16 mouse cellular contexts compared by ENCODE assay signal in genomic region chr2:8958938-8959337, GRCm38 (mm10).
"Had no signal": no experiment of that assay in that cellular context is flagged by ENCODE, and none has a peak within 500 bp of the region (broad histone marks: within the 10 kb centered on the region; RNA-seq: fewer than 3 reads in every experiment).

No protein-coding gene starts in this region.

- H3K4me2 ChIP-seq: lung, embryonic 14.5 days; midbrain, embryonic 11.5 days; midbrain, embryonic 13.5 days; midbrain, embryonic 15.5 days; neural tube, embryonic 12.5 days; stomach, embryonic 15.5 days had no signal

- H3K9me3 ChIP-seq: megakaryocyte, embryonic 14.5 days; midbrain, embryonic 13.5 days; midbrain, embryonic 15.5 days; neural tube, embryonic 12.5 days; stomach, embryonic 15.5 days had no signal

- H3K36me3 ChIP-seq: midbrain, embryonic 13.5 days; midbrain, embryonic 15.5 days; neural tube, embryonic 12.5 days; stomach, embryonic 15.5 days had no signal

- H3K4me3 ChIP-seq: megakaryocyte, embryonic 14.5 days; midbrain, embryonic 13.5 days; midbrain, embryonic 15.5 days; neural tube, embryonic 12.5 days; stomach, embryonic 15.5 days had no signal

- H3K9ac ChIP-seq: lung, embryonic 14.5 days; midbrain, embryonic 13.5 days; midbrain, embryonic 15.5 days; neural tube, embryonic 12.5 days; stomach, embryonic 15.5 days had no signal

- ATAC-seq: midbrain, embryonic 13.5 days; midbrain, embryonic 15.5 days had no signal

- H3K27ac ChIP-seq: macrophage; midbrain, embryonic 13.5 days; midbrain, embryonic 15.5 days; neural tube, embryonic 12.5 days; stomach, embryonic 15.5 days; stomach, postnatal 0 days had no signal

- H3K4me1 ChIP-seq: megakaryocyte, embryonic 14.5 days; midbrain, embryonic 13.5 days; midbrain, embryonic 15.5 days; neural tube, embryonic 12.5 days; stomach, embryonic 15.5 days had no signal

- DNase-seq: lung, adult 18-20 months; lung, embryonic 14.5 days; lung, postnatal 10 days; lung, postnatal 36 days; right cerebral cortex, postnatal 14 days; thymus, adult 2 months; thymus, postnatal 25 days; thymus, postnatal 4 days had no signal

- H3K27me3 ChIP-seq: megakaryocyte, embryonic 14.5 days; midbrain, embryonic 13.5 days; midbrain, embryonic 15.5 days; neural tube, embryonic 12.5 days; stomach, embryonic 15.5 days had no signal
